Mouse (Mus musculus): ENCODE measurements around the gene Bcat1. TPM values are rescaled to one million over a fixed set of nuclear protein-coding genes. Genes with fewer than 3 reads are reported as not detected.
A peak's percentile ranks its signal among the peaks of the same experiment; 100 is the strongest.

Gene Bcat1
- polyA plus RNA-seq, 1 experiment, result 141 TPM

DNA sequence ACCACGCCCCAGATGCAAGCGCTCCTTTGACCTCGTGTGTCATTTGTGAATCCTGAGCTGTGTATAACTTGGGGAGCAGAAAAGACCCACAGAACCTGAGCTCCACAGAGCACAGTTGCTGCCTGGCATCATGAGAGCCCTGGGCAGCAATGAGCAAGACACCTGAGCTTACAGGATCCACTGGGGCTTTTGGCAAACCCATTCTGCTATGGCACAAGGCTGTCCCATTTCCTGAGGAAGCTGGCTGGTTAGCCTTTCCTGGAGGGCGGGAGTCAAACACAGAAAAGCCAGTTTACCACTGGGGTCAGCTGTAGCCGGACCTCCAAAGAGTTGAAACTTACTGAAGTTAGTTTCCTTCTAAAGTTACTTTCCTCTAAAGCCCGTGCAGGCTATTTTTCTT is 9.6 kb downstream of the Bcat1 start:
- Histone ChIP-seq H3K27ac (ENCODE audit: insufficient read depth, low read length) (no peak overlapping the region), H3K9ac (ENCODE audit: low read depth, poor library complexity, severe bottlenecking) (no peak overlapping the region), H3K9me3 (replicated peaks; ENCODE audit: control insufficient read depth, insufficient read depth, low read length, poor library complexity, severe bottlenecking) (peaks cover 2% of the 10 kb centered on the region), H3K4me3 (ENCODE audit: low read depth, low read length) (no peak overlapping the region), H3K4me1 (ENCODE audit: control insufficient read depth, insufficient read depth, low read length) (peaks cover 9% of the 10 kb centered on the region), H3K27me3 (ENCODE audit: control insufficient read depth, insufficient read depth, low read length, poor library complexity, severe bottlenecking) (no peaks in the 10 kb centered on the region), H3K36me3 (ENCODE audit: control insufficient read depth, insufficient read depth, low read length, poor library complexity, severe bottlenecking) (peaks cover 13% of the 10 kb centered on the region; the same call in 1 of the 2 replicates)
- TF ChIP-seq CTCF (IDR thresholded peaks at IDR 0.05; ENCODE audit: low read depth, low read length) (no peak), EP300 (IDR thresholded peaks at IDR 0.05; ENCODE audit: insufficient read depth, low read depth, low read length) (no peak), POLR2A (IDR thresholded peaks at IDR 0.05; ENCODE audit: insufficient read depth, low read length) (no peak)

- Histone ChIP-seq H3K36me3 (ENCODE audit: control insufficient read depth, insufficient read depth, low read length, poor library complexity, severe bottlenecking) (peaks cover 13% of the 10 kb centered on the region; the same call in 1 of the 2 replicates), H3K27me3 (ENCODE audit: control insufficient read depth, insufficient read depth, low read length, poor library complexity, severe bottlenecking) (no peaks in the 10 kb centered on the region), H3K9ac (ENCODE audit: low read depth, poor library complexity, severe bottlenecking) (no peak overlapping the region), H3K27ac (ENCODE audit: insufficient read depth, low read length) (no peak overlapping the region), H3K9me3 (replicated peaks; ENCODE audit: control insufficient read depth, insufficient read depth, low read length, poor library complexity, severe bottlenecking) (peaks cover 2% of the 10 kb centered on the region), H3K4me1 (ENCODE audit: control insufficient read depth, insufficient read depth, low read length) (peaks cover 9% of the 10 kb centered on the region), H3K4me3 (ENCODE audit: low read depth, low read length) (no peak overlapping the region)
- TF ChIP-seq POLR2A (IDR thresholded peaks at IDR 0.05; ENCODE audit: insufficient read depth, low read length), result no peak
These were observed 10.6 kb downstream of the Bcat1 start for GRCm38 (mm10) chr6:145065301-145065845.

DNA sequence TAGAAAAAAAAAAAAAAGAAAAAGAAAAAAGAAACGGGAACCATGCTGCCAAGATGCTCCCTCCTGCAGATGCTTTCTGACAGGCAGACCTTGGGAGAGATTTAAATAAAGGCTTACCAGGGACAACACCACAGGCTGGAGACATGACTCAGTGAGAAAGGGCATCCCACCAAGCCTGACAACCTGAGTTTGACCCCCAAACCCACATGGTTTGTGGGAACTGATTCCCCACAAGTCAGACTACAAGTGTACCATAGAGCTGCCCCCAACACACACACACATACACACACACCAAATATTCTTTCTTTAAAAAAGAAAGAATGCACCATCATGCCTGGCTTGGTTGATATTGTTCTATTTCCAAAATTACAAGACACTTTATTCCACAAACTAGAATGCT is 11.9 kb downstream of the Bcat1 start:
- H3K4me1 ChIP-seq (ENCODE audit: control insufficient read depth, insufficient read depth, low read length), result peaks cover 9% of the 10 kb centered on the region
- no peak overlapping the region for H3K9ac ChIP-seq (ENCODE audit: low read depth, poor library complexity, severe bottlenecking)
- TF ChIP-seq CTCF (IDR thresholded peaks at IDR 0.05; ENCODE audit: low read depth, low read length), result no peak
- TF ChIP-seq POLR2A (IDR thresholded peaks at IDR 0.05; ENCODE audit: insufficient read depth, low read length), result no peak
- no peak for TF ChIP-seq EP300 (IDR thresholded peaks at IDR 0.05; ENCODE audit: insufficient read depth, low read depth, low read length)
- H3K36me3 ChIP-seq (ENCODE audit: control insufficient read depth, insufficient read depth, low read length, poor library complexity, severe bottlenecking), result peaks cover 14% of the 10 kb centered on the region; the same call in 1 of the 2 replicates
- 0 out of 2 replicates have a peak overlapping the region, but pooled peaks have one; percentile 20 for H3K27ac ChIP-seq (ENCODE audit: insufficient read depth, low read length)
- H3K27me3 ChIP-seq (ENCODE audit: control insufficient read depth, insufficient read depth, low read length, poor library complexity, severe bottlenecking), result no peaks in the 10 kb centered on the region
- H3K9me3 ChIP-seq (replicated peaks; ENCODE audit: control insufficient read depth, insufficient read depth, low read length, poor library complexity, severe bottlenecking), result peaks cover 9% of the 10 kb centered on the region
- H3K4me3 ChIP-seq (ENCODE audit: low read depth, low read length), result no peak overlapping the region

- TF ChIP-seq EP300 (IDR thresholded peaks at IDR 0.05; ENCODE audit: insufficient read depth, low read depth, low read length), result no peak
- no peak for TF ChIP-seq CTCF (IDR thresholded peaks at IDR 0.05; ENCODE audit: low read depth, low read length)
- no peak for TF ChIP-seq POLR2A (IDR thresholded peaks at IDR 0.05; ENCODE audit: insufficient read depth, low read length)
- H3K9ac ChIP-seq (ENCODE audit: low read depth, poor library complexity, severe bottlenecking), result no peak overlapping the region
- no peaks in the 10 kb centered on the region for H3K27me3 ChIP-seq (ENCODE audit: control insufficient read depth, insufficient read depth, low read length, poor library complexity, severe bottlenecking)
- peaks cover 9% of the 10 kb centered on the region for H3K9me3 ChIP-seq (replicated peaks; ENCODE audit: control insufficient read depth, insufficient read depth, low read length, poor library complexity, severe bottlenecking)
- peaks cover 9% of the 10 kb centered on the region for H3K4me1 ChIP-seq (ENCODE audit: control insufficient read depth, insufficient read depth, low read length)
- H3K27ac ChIP-seq (ENCODE audit: insufficient read depth, low read length), result peak overlapping the region; percentile 59
- peaks cover 14% of the 10 kb centered on the region; the same call in 1 of the 2 replicates for H3K36me3 ChIP-seq (ENCODE audit: control insufficient read depth, insufficient read depth, low read length, poor library complexity, severe bottlenecking)
- no peak overlapping the region for H3K4me3 ChIP-seq (ENCODE audit: low read depth, low read length)
These were observed 12.6 kb downstream of the Bcat1 start for GRCm38 (mm10) chr6:145063212-145063868.

GRCm38 (mm10) chr6:145062763-145063162 is 13.2 kb downstream of the Bcat1 start:
- peak; percentile 98 for TF ChIP-seq EP300 (IDR thresholded peaks at IDR 0.05; ENCODE audit: insufficient read depth, low read depth, low read length)
- no peak for TF ChIP-seq CTCF (IDR thresholded peaks at IDR 0.05; ENCODE audit: low read depth, low read length)
- TF ChIP-seq POLR2A (IDR thresholded peaks at IDR 0.05; ENCODE audit: insufficient read depth, low read length), result no peak
- peaks cover 10% of the 10 kb centered on the region; the same call in 1 of the 2 replicates for H3K36me3 ChIP-seq (ENCODE audit: control insufficient read depth, insufficient read depth, low read length, poor library complexity, severe bottlenecking)
- H3K27ac ChIP-seq (ENCODE audit: insufficient read depth, low read length), result peak overlapping the region; percentile 59; the same call in 1 of the 2 replicates
- no peak overlapping the region for H3K4me3 ChIP-seq (ENCODE audit: low read depth, low read length)
- H3K9me3 ChIP-seq (replicated peaks; ENCODE audit: control insufficient read depth, insufficient read depth, low read length, poor library complexity, severe bottlenecking), result peaks cover 9% of the 10 kb centered on the region
- no peaks in the 10 kb centered on the region for H3K27me3 ChIP-seq (ENCODE audit: control insufficient read depth, insufficient read depth, low read length, poor library complexity, severe bottlenecking)
- no peak overlapping the region for H3K9ac ChIP-seq (ENCODE audit: low read depth, poor library complexity, severe bottlenecking)
- H3K4me1 ChIP-seq (ENCODE audit: control insufficient read depth, insufficient read depth, low read length), result peaks cover 9% of the 10 kb centered on the region

GRCm38 (mm10) chr6:145061361-145061760 is 14.6 kb downstream of the Bcat1 start:
- TF ChIP-seq EP300 (IDR thresholded peaks at IDR 0.05; ENCODE audit: insufficient read depth, low read depth, low read length), result no peak
- TF ChIP-seq POLR2A (IDR thresholded peaks at IDR 0.05; ENCODE audit: insufficient read depth, low read length), result no peak
- TF ChIP-seq CTCF (IDR thresholded peaks at IDR 0.05; ENCODE audit: low read depth, low read length), result no peak
- Histone ChIP-seq H3K4me3 (ENCODE audit: low read depth, low read length) (no peak overlapping the region), H3K27ac (ENCODE audit: insufficient read depth, low read length) (no peak overlapping the region), H3K36me3 (ENCODE audit: control insufficient read depth, insufficient read depth, low read length, poor library complexity, severe bottlenecking) (peaks cover 13% of the 10 kb centered on the region), H3K9ac (ENCODE audit: low read depth, poor library complexity, severe bottlenecking) (no peak overlapping the region), H3K27me3 (ENCODE audit: control insufficient read depth, insufficient read depth, low read length, poor library complexity, severe bottlenecking) (no peaks in the 10 kb centered on the region), H3K9me3 (replicated peaks; ENCODE audit: control insufficient read depth, insufficient read depth, low read length, poor library complexity, severe bottlenecking) (peaks cover 6% of the 10 kb centered on the region), H3K4me1 (ENCODE audit: control insufficient read depth, insufficient read depth, low read length) (peaks cover 11% of the 10 kb centered on the region)

Data from ES-Bruce4 (cell line).